Mouse (Mus musculus): Measurements from ENCODE around the gene Ambp. TPM values are rescaled to one million over a fixed set of nuclear protein-coding genes. Genes with fewer than 3 reads are reported as not detected.
A peak's percentile ranks its signal among the peaks of the same experiment; 100 is the strongest.

Ambp gene
- total and polyA plus RNA-seq, 2 experiments from 2014 or later: not detected

GRCm38 (mm10) chr4:63171969-63172685 lies 17.5 kb upstream of the Ambp start, which contains the start of gene Kif12:
Gene Kif12, minus strand, starts transcription at chr4:63172131.
- Histone ChIP-seq H3K9ac (no peak within 1 kb of the TSS), H3K4me1 (ENCODE audit: insufficient read depth) (no peaks in the 10 kb centered on the region), H3K36me3 (ENCODE audit: insufficient read depth) (no peaks in the 10 kb centered on the region), H3K27ac (ENCODE audit: low read depth, low read length) (no peak within 1 kb of the TSS), H3K4me3 (ENCODE audit: low read depth, low read length) (no peak within 1 kb of the TSS), H3K4me2 (ENCODE audit: low read depth) (no peak within 1 kb of the TSS), H3K27me3 (ENCODE audit: insufficient read depth, low read length) (no peaks in the 10 kb centered on the region), H3K9me3 (ENCODE audit: low read length) (no peaks in the 10 kb centered on the region)
- 80% methylated on average over 4 of the region's 4 CpGs for WGBS
- DNase-seq: no peak
- ATAC-seq: no peak
- no peak for TF ChIP-seq CTCF (IDR thresholded peaks at IDR 0.05; ENCODE audit: low read depth)

GRCm38 (mm10) chr4:63171122-63171521 lies 16.5 kb upstream of the Ambp start:
- no peak for DNase-seq
- Histone ChIP-seq H3K9ac (no peak overlapping the region), H3K27me3 (ENCODE audit: insufficient read depth, low read length) (no peaks in the 10 kb centered on the region), H3K4me3 (ENCODE audit: low read depth, low read length) (no peak overlapping the region), H3K4me1 (ENCODE audit: insufficient read depth) (no peaks in the 10 kb centered on the region), H3K27ac (ENCODE audit: low read depth, low read length) (no peak overlapping the region), H3K9me3 (ENCODE audit: low read length) (no peaks in the 10 kb centered on the region), H3K4me2 (ENCODE audit: low read depth) (no peak overlapping the region), H3K36me3 (ENCODE audit: insufficient read depth) (no peaks in the 10 kb centered on the region)
- ATAC-seq: no peak
- TF ChIP-seq CTCF (IDR thresholded peaks at IDR 0.05; ENCODE audit: low read depth): no peak
- 65% methylated on average over 24 of the region's 24 CpGs for WGBS

- Histone ChIP-seq H3K36me3 (ENCODE audit: insufficient read depth) (no peaks in the 10 kb centered on the region), H3K27me3 (ENCODE audit: insufficient read depth, low read length) (no peaks in the 10 kb centered on the region), H3K4me2 (ENCODE audit: low read depth) (no peak overlapping the region), H3K4me1 (ENCODE audit: insufficient read depth) (no peaks in the 10 kb centered on the region), H3K4me3 (ENCODE audit: low read depth, low read length) (no peak overlapping the region), H3K27ac (ENCODE audit: low read depth, low read length) (no peak overlapping the region), H3K9me3 (ENCODE audit: low read length) (no peaks in the 10 kb centered on the region), H3K9ac (no peak overlapping the region)
- no peak for DNase-seq
- no peak for ATAC-seq
- TF ChIP-seq CTCF (IDR thresholded peaks at IDR 0.05; ENCODE audit: low read depth): no peak
- 68% methylated on average over 4 of the region's 4 CpGs for WGBS
Observed at GRCm38 (mm10) chr4:63170061-63170460, 15.5 kb upstream of the Ambp start.

- no peak for TF ChIP-seq CTCF (IDR thresholded peaks at IDR 0.05; ENCODE audit: low read depth)
- Histone ChIP-seq H3K27ac (ENCODE audit: low read depth, low read length) (no peak overlapping the region), H3K27me3 (ENCODE audit: insufficient read depth, low read length) (no peaks in the 10 kb centered on the region), H3K36me3 (ENCODE audit: insufficient read depth) (no peaks in the 10 kb centered on the region), H3K4me1 (ENCODE audit: insufficient read depth) (no peaks in the 10 kb centered on the region), H3K4me2 (ENCODE audit: low read depth) (no peak overlapping the region), H3K4me3 (ENCODE audit: low read depth, low read length) (no peak overlapping the region), H3K9me3 (ENCODE audit: low read length) (no peaks in the 10 kb centered on the region), H3K9ac (no peak overlapping the region)
- ATAC-seq (no peak), DNase-seq (no peak)
- WGBS: 81% methylated on average over 5 of the region's 5 CpGs
Observed at GRCm38 (mm10) chr4:63166323-63166722, 11.7 kb upstream of the Ambp start.

GRCm38 (mm10) chr4:63165636-63166035 lies 11.0 kb upstream of the Ambp start:
- Histone ChIP-seq H3K27me3 (ENCODE audit: insufficient read depth, low read length) (no peaks in the 10 kb centered on the region), H3K36me3 (ENCODE audit: insufficient read depth) (no peaks in the 10 kb centered on the region), H3K27ac (ENCODE audit: low read depth, low read length) (no peak overlapping the region), H3K4me2 (ENCODE audit: low read depth) (no peak overlapping the region), H3K4me1 (ENCODE audit: insufficient read depth) (no peaks in the 10 kb centered on the region), H3K9ac (no peak overlapping the region), H3K4me3 (ENCODE audit: low read depth, low read length) (no peak overlapping the region), H3K9me3 (ENCODE audit: low read length) (no peaks in the 10 kb centered on the region)
- ATAC-seq (no peak), DNase-seq (no peak)
- WGBS: 86% methylated on average over 4 of the region's 4 CpGs
- TF ChIP-seq CTCF (IDR thresholded peaks at IDR 0.05; ENCODE audit: low read depth): no peak

- Histone ChIP-seq H3K9ac (no peak overlapping the region), H3K9me3 (ENCODE audit: low read length) (no peaks in the 10 kb centered on the region), H3K4me2 (ENCODE audit: low read depth) (no peak overlapping the region), H3K27me3 (ENCODE audit: insufficient read depth, low read length) (no peaks in the 10 kb centered on the region), H3K4me1 (ENCODE audit: insufficient read depth) (no peaks in the 10 kb centered on the region), H3K36me3 (ENCODE audit: insufficient read depth) (no peaks in the 10 kb centered on the region), H3K27ac (ENCODE audit: low read depth, low read length) (no peak overlapping the region), H3K4me3 (ENCODE audit: low read depth, low read length) (no peak overlapping the region)
- WGBS: 18% methylated on average over 5 of the region's 5 CpGs
- ATAC-seq: peak; percentile 94
- TF ChIP-seq CTCF (IDR thresholded peaks at IDR 0.05; ENCODE audit: low read depth): peak; percentile 95
- DNase-seq: peak; percentile 91
Observed at GRCm38 (mm10) chr4:63158961-63159592, 4.5 kb upstream of the Ambp start.

- WGBS: 89% methylated on average over 7 of the region's 7 CpGs
- no peak overlapping the region for H3K9ac ChIP-seq
- no peak for ATAC-seq
Observed at GRCm38 (mm10) chr4:63158192-63158591, 3.6 kb upstream of the Ambp start.

More at GRCm38 (mm10) chr4:63158192-63158591, 3.6 kb upstream of the Ambp start:
- Histone ChIP-seq H3K4me1 (ENCODE audit: insufficient read depth) (no peaks in the 10 kb centered on the region), H3K27ac (ENCODE audit: low read depth, low read length) (no peak overlapping the region), H3K27me3 (ENCODE audit: insufficient read depth, low read length) (no peaks in the 10 kb centered on the region), H3K9me3 (ENCODE audit: low read length) (no peaks in the 10 kb centered on the region), H3K4me3 (ENCODE audit: low read depth, low read length) (no peak overlapping the region), H3K36me3 (ENCODE audit: insufficient read depth) (no peaks in the 10 kb centered on the region), H3K4me2 (ENCODE audit: low read depth) (no peak overlapping the region)
- no peak for DNase-seq
- TF ChIP-seq CTCF (IDR thresholded peaks at IDR 0.05; ENCODE audit: low read depth): no peak

Measured in forebrain, postnatal 0 days (tissue).